Mouse (Mus musculus) brain, adult 2 months (tissue): ENCODE data around the gene Etnk2.
"Not testable (repeated sequence)": the region's sequence is repeated elsewhere in the genome, so short reads cannot be mapped to it uniquely, and the experiment has no call there.

Experiments
- DNase-seq: peaks from one replicate; pipeline ENCODE4 v3.0.0; 2011; ENCODE audit warnings: low read depth, low spot score

Gene Etnk2

DNA sequence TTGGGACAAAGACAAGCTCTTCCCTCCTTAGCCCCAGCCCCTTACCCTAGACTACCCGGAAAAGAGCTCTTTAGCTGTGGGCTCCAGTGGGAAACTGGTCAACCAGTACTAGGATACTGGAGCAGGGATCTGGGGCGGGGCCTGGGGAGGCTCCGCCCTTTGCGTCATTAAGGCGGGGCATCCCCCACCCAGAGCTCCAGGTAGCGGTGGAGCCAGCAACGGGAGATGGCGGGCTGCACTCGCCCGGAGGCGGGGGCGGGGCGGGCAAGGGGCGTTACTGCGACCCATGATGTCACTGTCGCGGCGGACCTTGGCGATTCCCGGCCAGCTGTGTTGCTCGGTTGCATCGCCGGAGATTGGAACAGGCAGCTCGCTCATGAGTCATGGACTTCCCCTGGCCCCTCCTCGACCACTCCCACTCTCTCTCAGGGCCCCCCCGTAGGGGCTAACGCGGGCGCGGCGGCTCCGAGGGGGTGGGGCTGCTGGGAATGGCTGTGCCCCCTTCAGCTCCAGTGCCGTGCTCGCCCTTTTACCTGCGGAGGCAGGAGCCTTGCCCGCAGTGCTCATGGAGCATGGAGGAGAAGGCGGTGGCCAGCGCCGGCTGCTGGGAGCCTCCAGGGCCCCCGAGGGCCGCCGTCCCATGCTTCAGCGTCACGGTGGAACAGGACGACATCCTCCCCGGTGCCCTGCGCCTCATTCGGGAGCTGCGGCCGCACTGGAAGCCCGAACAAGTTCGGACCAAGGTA lies at the start of gene Etnk2:
Gene Etnk2, plus strand, starts transcription at position 297 of the 746 bp plus-strand sequence.
- peak; percentile 66 for DNase-seq

DNA sequence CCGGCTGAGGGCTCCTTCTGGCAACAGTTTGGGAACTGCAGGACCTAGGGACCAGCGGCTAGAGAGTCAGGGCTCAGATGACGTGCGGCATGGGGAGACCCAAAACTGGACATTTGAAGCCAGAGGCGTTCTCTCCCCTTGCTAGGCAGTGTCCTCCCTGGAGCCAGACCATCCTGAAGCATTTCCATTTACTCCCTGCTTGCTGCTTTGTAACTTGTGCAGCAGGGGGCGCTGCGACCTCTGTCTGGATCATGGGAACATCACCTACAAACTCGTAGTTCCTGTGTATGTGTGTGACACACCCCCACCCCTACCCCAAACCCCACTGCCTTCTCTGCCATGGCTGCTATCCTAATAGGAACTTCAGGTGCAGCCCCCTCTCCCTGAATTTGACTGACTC lies 49.0 kb upstream of the Etnk2 start:
- peak; percentile 70 for DNase-seq

GRCm38 (mm10) chr1:133315775-133316174 lies 47.6 kb upstream of the Etnk2 start:
- DNase-seq = no peak

DNA sequence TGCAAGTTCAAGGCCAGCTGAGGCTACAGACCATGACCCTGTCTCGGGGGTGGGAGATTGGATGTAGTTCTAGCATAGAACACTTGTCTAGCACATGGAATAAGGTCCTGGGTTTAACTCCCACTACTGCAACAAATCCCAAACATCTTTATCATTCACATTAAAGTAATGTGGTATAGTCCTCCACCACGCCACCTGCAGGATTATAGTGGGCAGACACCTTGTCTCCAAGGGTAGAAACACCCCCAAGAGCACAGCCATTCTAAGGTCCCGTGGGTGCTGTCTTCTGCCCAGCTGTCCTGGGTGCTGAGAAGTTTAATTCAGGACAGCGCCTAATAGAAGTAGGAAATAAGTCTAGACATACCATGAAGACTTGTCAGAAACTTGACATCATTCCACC lies 46.8 kb upstream of the Etnk2 start:
- no peak for DNase-seq

GRCm38 (mm10) chr1:133317149-133317548 lies 46.2 kb upstream of the Etnk2 start:
- peak; percentile 43 for DNase-seq

- peak; percentile 68 for DNase-seq
These were observed 42.0 kb upstream of the Etnk2 start, which contains the start of gene Kiss1 for GRCm38 (mm10) chr1:133321267-133321925. Kiss1 (plus strand) TSS chr1:133321875.

- no peak for DNase-seq
These were observed 40.0 kb upstream of the Etnk2 start for GRCm38 (mm10) chr1:133323333-133323732.

DNA sequence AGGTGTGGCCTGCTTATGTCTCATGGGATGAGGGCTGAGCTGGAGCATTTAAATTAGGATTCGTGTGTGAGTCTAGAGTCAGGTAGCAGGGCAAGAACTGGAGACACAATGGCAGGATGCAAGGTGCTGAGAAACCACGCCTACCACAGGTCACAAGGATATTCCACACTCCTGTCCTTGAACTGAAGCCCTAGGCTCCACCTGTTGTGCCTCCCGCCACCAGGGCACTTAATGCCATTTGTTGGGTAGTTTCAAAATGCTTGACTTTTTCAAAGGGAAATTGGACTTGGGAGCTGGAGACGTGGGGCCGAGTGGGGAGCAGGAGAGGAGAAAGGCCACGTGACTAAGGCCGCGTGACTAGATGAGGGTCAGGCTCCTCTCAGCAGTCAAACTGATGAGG lies 37.4 kb upstream of the Etnk2 start:
- DNase-seq = no peak

DNA sequence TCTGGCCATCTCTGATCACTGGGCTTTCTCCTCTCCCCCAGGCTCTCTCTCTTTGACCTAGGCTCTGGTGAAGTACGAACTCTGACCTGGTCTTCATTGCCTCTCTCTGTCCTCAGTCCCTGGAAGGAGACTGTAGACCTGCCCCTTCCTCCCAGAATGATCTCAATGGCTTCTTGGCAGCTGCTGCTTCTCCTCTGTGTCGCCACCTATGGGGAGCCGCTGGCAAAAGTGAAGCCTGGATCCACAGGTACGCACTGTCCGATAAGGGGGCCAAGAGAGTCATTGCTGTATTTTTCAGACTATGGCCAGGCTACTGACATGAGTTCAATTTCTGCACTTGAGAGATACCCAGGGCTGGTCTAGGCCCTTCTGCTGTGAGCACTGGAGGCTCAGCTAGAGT lies 36.3 kb upstream of the Etnk2 start:
- no peak for DNase-seq

GRCm38 (mm10) chr1:133328299-133328795 lies 35.0 kb upstream of the Etnk2 start:
- DNase-seq = no peak

GRCm38 (mm10) chr1:133328896-133329637 lies 34.3 kb upstream of the Etnk2 start:
- no peak for DNase-seq

DNA sequence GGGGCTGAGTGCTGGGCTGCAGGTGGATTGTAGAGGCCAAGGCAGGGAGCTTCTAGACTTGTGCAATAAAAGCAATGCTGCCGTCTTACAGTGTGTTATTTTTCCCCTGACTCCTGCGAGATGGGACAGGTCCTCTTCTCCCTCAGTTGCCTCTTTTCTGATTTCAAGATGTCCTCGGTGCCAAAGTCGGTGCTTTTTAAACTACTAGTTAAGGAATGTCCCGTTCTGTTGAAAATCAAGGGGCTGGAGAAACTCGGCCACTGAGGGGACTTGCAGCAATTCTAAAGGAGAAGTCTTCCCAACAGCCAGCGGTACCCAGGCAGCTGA lies 33.8 kb upstream of the Etnk2 start:
- DNase-seq = no peak

GRCm38 (mm10) chr1:133331142-133331541 lies 32.2 kb upstream of the Etnk2 start:
- DNase-seq = peak; percentile 62

DNA sequence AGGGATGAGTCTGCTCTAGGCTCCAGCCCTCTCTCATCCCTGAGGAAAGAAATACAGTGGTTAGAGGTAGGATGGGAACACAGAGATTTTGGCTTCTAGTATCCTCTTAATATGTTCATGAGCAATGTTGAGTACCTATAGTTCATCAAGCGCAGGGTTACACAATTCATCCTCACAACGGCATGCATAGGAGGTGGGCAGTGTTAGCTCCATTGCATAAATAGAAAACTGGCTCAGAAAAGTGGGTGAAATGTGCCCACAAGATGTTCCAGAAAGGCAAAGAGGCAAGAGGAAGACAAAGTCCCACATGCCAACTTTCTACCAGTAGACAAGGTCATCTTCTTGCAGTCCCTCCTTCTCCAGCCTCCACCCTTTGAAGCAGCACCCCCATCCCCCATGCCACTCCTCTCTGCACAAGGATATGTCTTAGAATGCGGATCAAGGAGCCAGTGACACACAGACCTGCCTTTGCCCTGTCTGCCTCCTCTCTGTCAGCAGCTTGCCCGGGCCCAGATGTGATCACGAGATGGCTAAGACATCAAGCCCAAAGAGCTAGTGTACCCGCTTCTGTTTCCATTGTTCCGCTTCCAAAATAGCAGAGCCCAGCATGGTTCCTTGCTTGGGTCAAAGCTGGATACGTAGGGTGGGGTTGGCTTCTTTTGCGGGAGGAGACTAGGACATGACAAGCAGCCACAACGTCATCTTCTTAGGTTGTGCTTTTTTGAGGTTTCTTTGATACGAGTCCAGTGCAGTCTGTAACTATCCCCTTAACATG lies 30.5 kb upstream of the Etnk2 start:
- DNase-seq = peak; percentile 78

- DNase-seq = peak; percentile 59
These were observed 29.4 kb upstream of the Etnk2 start for GRCm38 (mm10) chr1:133333937-133334336.

- not testable (repeated sequence) for DNase-seq
These were observed 23.0 kb upstream of the Etnk2 start for GRCm38 (mm10) chr1:133340403-133340802.

GRCm38 (mm10) chr1:133344357-133344756 lies 19.0 kb upstream of the Etnk2 start:
- no peak for DNase-seq

- no peak for DNase-seq
These were observed 16.8 kb upstream of the Etnk2 start for GRCm38 (mm10) chr1:133346531-133346930.

DNA sequence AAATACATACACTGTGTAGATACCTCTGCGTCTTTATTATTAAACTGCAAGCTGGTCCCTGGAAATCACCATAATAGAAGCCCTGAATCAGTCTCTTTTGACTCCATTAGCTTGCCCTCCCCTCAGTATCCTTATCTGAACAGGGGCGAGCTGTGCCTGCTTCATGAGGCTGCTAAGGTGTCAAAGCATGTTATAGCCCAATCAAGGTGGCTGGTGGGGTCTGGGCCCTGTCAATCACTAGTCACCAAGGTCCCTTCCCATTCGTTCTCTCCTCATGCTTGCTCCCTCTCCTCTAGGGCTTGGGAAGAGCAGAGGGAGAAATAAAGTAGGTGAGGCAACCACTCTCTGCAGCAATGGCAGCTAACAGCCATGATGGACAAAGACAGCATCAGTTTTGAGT lies 16.1 kb upstream of the Etnk2 start:
- no peak for DNase-seq

DNA sequence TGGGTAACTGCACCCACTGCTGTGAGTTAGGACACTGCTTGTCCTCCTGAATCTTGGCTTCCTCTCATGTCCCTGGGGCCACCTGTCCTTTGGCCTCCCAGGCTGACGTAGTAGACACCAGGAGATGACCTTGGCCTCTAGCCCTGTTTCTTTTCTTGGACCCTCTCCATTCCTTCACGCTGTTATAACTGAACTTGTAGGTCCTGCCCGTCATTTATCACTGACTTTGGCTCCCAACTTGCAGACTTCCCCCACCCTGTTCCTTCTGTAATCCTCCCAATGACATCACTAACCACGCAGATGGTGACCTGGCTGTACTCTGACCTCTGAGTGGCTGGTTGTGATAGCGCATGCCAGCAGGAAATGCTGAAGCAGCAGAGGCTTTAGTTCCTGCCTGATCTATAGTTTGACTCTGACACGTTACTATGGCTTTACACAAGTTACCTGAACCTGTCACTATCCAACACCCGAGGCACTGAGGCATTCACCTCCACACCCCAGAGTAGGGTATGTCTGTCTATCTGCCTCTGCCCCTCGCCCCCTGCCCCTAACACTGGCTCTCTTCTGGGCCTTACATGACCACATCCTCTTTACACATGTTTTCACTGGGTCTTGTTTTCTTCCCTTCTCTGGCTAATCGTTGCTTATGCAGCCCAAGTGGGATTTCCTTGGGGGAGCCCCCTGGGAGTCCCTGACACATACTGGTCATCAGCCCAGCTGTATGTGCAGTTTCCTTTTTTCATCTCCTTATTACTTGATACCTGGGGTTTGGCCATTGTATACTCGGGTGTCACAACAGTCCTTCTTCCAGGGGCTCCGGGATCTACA lies 15.5 kb upstream of the Etnk2 start:
- DNase-seq = no peak

DNA sequence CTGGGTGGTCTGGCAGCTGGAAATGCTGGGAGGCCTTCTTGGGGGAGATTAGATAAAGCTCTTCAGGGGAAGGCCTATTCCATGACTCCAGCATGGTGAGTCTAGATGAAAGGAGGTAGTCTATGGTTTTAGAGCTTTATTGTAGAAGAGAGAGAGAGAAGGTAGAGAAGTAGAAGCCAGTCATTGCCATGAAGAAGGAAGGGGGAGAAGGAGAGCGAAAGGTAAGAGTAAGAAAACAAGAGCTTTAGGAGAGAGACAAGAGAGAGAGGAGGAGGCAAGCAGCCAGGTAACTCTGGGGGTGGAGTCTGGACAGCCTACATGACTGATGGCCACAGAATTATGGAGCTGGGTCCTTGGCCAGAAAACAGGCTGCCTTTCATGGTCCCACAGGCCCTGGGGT lies 13.2 kb upstream of the Etnk2 start, which contains the start of gene Ren1:
Gene Ren1, plus strand, starts transcription at position 301 of the 400 bp plus-strand sequence.
- no peak for DNase-seq
